Mouse (Mus musculus) skeletal muscle tissue, adult 2 months (tissue): ENCODE results near the gene Camta1.

Source experiments
- DNase-seq: peaks from one replicate; pipeline ENCODE4 v3.0.0-alpha.2; 2012; ENCODE audit warnings: low read depth, low spot score

Gene Camta1

DNA sequence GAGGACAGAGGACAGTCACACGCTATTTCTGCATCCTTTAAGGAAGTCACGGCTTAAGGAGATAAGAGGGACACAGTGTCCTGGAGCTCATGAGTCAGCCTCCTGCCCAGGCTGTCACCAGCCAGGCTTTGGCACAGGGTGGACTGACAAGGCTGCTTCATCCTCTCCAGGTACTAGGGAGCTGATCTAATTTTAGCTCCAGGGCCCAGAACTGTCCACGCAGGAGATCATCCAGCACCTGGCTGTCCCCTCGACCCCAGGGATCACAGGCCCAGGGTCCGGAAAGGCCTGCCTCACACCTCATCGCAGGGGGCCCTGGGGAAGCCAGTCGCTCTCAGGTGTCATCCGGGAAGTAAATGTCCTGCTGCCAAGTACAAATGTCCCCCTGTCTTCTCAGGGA lies 341.6 kb downstream of the Camta1 start:
- peak; percentile 59 for DNase-seq

DNA sequence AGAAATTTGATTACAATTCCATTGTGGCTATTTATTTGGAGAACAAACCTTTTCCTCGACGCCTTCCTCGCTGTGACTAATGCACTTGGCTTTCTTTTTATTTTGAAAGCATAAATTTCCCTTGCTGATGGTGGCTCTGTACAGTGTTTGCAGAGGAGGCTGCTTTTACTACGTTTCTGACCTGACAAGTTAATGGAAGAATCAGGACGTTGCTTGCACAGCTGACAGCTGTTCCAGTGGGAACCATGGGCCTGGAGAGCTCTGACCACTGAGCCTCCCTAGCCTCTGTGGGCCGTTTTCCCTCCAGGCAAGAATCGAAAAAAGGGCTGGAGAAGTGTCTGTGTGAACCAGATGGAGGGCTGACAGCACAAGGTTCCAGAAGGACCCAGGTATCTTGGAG lies 342.7 kb downstream of the Camta1 start:
- no peak for DNase-seq

DNA sequence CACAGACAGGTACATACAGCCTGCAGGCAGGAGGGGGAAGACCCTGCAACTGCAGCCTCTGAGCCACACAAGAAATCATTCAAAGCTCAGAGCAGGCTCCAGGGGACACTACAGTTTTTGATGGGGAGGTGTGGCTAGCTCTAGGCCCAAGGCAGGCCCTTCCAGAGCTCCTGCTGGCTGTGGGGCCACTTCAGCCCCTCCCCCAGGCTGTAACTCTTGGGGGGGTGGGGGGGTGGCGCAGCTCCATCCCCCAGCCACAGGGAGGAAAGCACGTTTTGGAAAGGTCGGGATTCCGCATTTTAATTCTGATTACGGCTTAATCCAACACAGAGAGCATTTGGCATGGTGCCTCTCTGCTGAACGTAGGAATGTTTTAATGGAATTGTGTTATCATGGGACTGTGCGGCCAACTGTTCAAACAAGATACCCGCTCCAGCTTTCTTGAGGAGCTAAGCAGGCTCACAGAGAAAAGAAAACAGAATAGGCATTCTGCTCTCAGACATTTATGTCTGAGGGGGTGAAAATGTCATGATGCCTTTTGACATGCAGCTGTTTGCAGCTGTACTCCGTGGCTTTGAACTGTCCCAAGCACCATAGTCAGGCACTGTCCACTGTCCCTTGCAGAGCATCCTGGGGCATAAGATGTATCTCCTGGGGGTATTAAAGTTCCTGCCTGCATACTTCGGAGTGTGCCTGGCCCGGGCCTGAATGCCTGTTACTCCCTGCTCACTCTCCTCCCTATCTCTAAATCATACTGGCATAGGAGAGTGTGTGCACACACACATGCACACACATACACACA lies 344.5 kb downstream of the Camta1 start:
- no peak for DNase-seq

- no peak for DNase-seq
These were observed 346.4 kb downstream of the Camta1 start for GRCm38 (mm10) chr4:151515316-151515715.

- DNase-seq = no peak
These were observed 350.6 kb downstream of the Camta1 start for GRCm38 (mm10) chr4:151511092-151511491.

DNA sequence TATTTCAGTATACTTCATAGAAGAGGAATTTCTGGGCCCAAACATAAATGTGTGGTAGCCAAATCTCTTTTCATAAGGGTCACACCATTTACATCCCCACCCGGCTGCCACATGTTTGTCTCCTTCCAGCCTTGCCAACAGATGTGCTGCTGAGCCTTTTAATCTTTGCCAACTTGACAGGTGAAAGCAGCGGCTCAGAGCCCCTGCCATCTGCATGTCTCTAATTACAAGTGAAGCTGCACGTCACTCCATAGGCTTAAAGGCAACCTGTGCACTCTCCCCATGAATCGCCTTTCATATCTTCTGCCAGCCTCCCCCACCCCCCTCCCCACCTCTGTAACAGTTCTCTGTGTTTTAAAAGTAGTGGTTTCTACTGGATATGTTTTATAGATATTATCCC lies 351.3 kb downstream of the Camta1 start:
- no peak for DNase-seq

GRCm38 (mm10) chr4:151506701-151507100 lies 355.0 kb downstream of the Camta1 start:
- no peak for DNase-seq

DNA sequence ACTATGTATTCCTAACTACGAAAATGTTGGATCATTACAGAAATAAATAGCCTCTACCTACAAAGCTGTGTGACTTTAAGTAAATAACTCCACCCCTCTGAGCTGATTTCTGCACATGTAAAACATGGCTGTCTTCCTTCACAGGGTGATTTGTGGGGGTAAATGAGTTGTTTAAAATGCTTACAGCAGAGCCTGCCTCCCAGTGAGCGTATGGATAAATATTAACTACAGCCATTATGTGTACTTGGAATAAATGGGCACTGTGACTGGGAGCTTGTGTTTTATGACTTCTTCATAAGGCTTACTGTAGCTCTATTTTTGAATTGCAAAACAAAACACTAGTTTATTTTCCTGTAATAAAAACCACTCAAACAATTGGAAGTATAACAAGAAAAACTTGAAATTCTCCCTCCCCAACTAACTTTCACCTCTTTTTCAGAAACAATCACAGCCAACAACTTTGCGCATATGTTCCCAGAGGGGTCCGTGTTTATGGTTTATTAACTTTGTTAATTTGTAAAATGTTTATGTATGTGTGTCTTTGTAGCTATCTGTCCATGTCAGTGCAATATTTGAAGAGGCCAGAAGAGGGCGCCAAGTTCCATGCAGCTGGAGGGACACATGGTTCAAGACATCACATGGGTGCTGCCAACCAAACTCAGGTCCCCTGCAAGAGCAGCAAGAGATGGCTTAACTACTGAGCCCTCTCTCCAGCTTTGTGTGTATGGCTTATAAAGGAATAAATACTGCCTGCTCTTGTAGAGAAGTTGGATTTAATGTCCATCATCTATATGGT lies 363.0 kb downstream of the Camta1 start:
- no peak for DNase-seq

DNA sequence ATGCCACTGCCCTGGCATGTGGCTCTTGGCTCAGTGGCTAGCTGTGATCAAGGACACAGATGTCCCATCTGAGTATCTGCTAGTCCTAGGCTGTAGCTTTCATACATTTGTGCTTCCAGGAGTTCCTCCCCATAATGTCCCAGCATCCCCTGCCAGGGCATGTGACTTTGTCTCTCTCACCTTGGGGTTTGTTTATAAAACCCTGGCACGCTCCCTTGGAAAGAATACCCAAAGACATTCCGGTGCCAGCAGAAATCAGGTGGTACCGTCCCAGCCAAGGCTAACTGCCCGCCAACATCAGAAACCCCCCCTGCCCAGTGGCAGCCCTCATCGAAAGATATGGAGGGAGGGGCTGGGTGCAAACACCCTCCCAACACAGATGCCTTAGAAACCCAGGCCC lies 365.1 kb downstream of the Camta1 start:
- no peak for DNase-seq

- DNase-seq = no peak
These were observed 366.3 kb downstream of the Camta1 start for GRCm38 (mm10) chr4:151495276-151495882.

DNA sequence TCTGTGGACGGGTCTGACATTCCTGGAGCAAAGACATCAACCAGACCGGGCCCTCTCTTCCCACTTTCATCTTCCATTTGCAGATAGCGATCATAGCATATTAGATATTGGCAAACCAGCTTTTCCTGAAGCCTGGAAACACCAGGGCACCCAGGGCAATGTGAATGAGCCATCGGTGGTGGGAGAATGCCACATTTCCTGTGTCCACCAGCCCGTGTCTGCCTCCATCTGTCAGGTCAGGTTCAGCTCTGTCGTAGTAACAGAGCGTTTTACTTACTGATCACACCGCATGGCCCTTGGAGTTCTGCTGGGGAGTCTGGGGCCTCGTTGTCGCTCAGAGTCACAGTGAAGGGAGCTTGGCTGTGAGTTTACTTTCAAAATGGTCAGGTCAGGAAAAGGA lies 368.9 kb downstream of the Camta1 start:
- DNase-seq = no peak

DNA sequence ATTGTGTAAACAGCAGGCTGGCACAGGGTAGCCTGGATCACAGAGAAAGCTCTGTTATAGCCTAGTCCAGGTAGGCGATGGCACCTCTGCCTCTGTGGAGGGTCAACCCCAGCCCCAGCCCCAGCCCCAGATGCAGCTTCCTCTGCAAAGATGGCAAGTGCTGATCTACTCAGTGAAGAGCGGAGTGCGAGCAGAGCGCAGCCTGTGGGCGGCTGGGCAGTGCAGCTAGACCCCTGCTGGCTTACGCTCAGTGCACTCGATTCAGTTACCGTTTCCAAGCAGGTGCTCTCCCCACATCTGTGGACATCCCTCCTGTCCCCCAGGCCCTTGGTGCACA lies 377.7 kb downstream of the Camta1 start:
- DNase-seq = no peak

DNA sequence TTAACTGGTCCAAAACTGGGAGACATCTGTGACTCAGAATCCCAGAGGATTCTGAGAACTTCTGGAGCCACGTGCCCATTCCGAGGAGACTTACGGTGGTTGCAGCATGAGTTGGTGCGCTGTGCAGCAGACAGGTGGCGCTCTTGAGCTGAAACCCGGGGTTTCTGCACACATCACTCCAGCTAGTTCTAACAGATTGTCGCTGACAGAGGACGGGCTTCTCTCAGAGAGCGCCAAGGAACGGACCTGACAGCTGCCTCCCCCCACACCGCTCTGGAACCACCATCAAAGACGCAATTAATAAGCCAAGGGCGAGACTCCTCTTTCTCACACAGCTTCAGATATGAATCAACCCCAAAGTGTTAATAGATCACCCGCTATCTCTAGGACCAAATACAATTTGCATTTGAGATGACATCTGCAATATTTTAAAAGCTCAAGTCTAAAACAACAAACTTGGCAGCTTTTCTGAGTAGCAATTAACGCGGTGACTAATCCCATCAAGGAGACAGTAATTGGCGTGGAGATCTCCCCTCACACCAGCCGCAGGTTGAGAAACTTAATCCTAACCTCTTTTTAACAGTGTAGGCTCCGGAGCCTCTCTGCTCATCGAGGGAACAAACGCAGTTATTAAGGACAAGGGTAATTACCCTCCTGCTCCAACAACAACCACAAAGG lies 378.2 kb downstream of the Camta1 start:
- DNase-seq = peak; percentile 20

DNA sequence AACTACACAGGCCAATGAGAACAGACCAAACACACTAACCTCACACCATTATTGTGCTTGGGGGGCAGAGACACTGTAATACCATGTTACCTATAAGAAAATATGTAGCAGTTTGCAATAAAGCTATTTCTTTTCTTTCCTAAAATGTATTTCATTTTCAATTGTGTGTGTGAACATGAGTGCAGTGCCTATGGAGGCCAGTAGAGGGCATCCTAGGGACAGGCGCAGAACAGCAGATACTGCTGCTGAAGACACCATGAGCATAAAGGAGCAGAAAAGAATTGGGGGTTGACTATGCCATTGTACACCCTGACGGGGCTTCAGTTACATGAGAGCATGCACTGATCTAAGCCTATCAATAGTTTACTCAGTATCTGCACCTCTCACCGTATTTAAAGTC lies 380.7 kb downstream of the Camta1 start:
- no peak for DNase-seq

DNA sequence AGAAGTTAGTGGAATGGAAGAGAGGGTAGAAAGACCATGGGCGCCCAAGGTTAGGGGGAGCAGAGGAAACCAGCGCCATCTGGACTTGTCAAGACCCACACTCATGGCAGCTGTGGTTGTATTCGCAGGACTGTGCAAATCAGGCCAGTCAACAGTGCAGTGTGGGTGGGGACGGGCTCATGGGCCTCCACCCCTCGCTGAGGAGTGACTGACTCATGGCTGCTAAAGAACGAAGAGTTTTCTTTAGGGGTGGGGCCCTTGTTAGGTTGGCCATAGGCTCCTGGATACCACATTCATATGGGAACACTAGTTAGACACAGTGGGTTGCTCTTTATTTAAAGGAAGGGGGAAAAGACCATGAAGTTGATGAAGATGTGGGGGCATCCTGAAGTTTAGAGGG lies 383.7 kb downstream of the Camta1 start:
- no peak for DNase-seq

DNA sequence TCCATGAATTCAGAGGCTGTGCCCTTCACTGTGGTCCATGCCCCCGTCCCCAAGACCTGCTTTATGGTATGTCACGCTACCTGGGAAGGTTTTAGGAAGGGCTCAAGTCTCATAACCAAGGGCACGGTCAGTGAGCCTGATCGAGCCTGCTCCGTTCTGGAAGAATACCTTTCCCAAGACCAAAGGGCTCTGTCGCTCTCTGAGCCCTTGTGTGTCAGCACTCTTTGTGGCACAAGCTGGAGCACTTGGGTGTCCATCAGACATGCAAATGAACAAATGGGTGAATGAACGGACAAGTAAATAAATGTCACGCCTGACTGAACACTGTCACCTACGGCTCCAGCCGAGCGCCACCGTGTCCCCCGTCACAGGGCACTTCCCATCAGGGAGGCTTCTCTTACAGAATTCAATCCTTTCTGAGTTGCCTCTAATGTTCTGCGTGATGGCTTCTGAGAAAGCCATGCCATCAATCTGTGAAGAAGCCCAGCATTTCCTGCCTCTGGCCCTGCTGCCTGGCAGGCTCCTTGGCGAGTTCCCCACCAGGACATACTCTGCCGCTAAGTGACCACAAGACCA lies 386.7 kb downstream of the Camta1 start:
- no peak for DNase-seq

GRCm38 (mm10) chr4:151471886-151472285 lies 389.8 kb downstream of the Camta1 start:
- DNase-seq = no peak

- DNase-seq = no peak
These were observed 393.3 kb downstream of the Camta1 start for GRCm38 (mm10) chr4:151468381-151468780.

DNA sequence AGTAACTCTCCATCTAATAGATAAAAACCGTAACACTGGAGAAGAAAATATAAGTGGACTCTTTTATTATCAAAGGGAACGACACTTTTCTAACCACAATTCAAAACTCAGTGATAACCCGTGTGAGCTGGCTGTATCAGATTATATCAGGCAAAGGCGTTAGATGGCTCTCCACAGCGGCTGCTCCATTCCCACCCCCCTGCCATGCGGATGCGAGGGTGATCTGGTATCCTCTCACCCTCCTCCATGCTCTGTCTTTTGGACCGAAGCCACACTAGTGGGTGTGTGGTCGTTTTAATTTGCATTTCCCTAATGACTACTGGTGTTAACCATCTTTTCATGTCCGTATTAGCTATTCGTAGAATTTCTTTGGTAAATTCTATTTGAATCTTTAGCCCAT lies 403.0 kb downstream of the Camta1 start:
- DNase-seq = no peak

DNA sequence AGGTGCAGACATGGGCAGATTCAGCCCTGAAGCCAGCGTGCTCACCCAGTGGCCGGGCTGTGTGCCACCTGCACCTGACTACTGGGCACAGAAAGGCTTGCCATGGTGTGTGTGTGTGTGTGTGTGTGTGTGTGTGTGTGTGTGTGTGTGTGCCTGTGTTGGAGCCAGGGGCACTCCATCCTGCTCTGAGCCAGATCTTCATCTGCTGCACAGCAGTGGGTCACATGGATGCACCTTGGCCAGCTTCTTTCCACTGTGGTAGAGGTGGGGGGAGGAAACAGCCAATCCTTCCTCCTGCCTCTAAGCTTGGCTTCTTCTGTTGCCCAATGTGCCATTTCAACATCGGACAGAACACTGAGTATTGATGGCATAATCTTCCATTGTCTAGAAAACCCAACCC lies 407.1 kb downstream of the Camta1 start:
- DNase-seq = no peak

GRCm38 (mm10) chr4:151454065-151454464 lies 407.6 kb downstream of the Camta1 start:
- no peak for DNase-seq

GRCm38 (mm10) chr4:151451885-151452284 lies 409.8 kb downstream of the Camta1 start:
- DNase-seq = no peak
